Mouse (Mus musculus) regulatory T cell (primary cell): ENCODE results near the gene Zfp764.
"Not testable (repeated sequence)": the region's sequence is repeated elsewhere in the genome, so short reads cannot be mapped to it uniquely, and the experiment has no call there.

Source experiments
- in situ Hi-C: fragments of 300-600 bp; cut with MboI, MseI; formaldehyde crosslinking; loops from one replicate; pipeline ENCODE4 v1.15.1; 2025; ENCODE audit warnings: high pct_unique_total_duplicates

Zfp764 gene

GRCm38 (mm10) chr7:127391538-127391937 lies 15.1 kb downstream of the Zfp764 start:
- in situ Hi-C loops = no loop called here

GRCm38 (mm10) chr7:127390306-127390705 lies 16.3 kb downstream of the Zfp764 start:
- in situ Hi-C loops = no loop called here

GRCm38 (mm10) chr7:127388201-127388600 lies 18.4 kb downstream of the Zfp764 start:
- in situ Hi-C loops = not testable (repeated sequence)

GRCm38 (mm10) chr7:127386641-127387392 lies 19.8 kb downstream of the Zfp764 start, which contains the start of gene 9130019O22Rik:
Gene 9130019O22Rik (minus strand): TSS chr7:127387166.
- in situ Hi-C loops = no loop called here

GRCm38 (mm10) chr7:127385560-127385959 lies 21.1 kb downstream of the Zfp764 start:
- in situ Hi-C loops = not testable (repeated sequence)

- in situ Hi-C loops = no loop called here
These were observed 28.2 kb downstream of the Zfp764 start for GRCm38 (mm10) chr7:127378310-127378921.

- in situ Hi-C loops = not testable (repeated sequence)
These were observed 31.1 kb downstream of the Zfp764 start, which contains the start of gene Zfp747 for GRCm38 (mm10) chr7:127375271-127376245. Gene Zfp747 (minus strand): TSS chr7:127376050.

GRCm38 (mm10) chr7:127371870-127372269 lies 34.8 kb downstream of the Zfp764 start:
- in situ Hi-C loops = not testable (repeated sequence)

- in situ Hi-C loops = no loop called here
These were observed 35.4 kb downstream of the Zfp764 start for GRCm38 (mm10) chr7:127371213-127371612.

- in situ Hi-C loops = no loop called here
These were observed 40.4 kb downstream of the Zfp764 start for GRCm38 (mm10) chr7:127366249-127366648.

GRCm38 (mm10) chr7:127364166-127364565 lies 42.5 kb downstream of the Zfp764 start:
- in situ Hi-C loops = loop anchor here (5.0 kb wide), 2 partner anchors 53 to 133 kb away; no protein-coding TSS in a partner anchor

GRCm38 (mm10) chr7:127363475-127363921 lies 43.1 kb downstream of the Zfp764 start:
- in situ Hi-C loops = loop anchor here (5.0 kb wide), 2 partner anchors 54 to 134 kb away; no protein-coding TSS in a partner anchor

- in situ Hi-C loops = loop anchor here (5.0 kb wide), 2 partner anchors 55 to 135 kb away; no protein-coding TSS in a partner anchor
These were observed 44.2 kb downstream of the Zfp764 start for GRCm38 (mm10) chr7:127362418-127362817.

- in situ Hi-C loops = loop anchor here (5.0 kb wide), 2 partner anchors 56 to 136 kb away; no protein-coding TSS in a partner anchor
These were observed 45.2 kb downstream of the Zfp764 start for GRCm38 (mm10) chr7:127361449-127361848.

GRCm38 (mm10) chr7:127360265-127360664 lies 46.4 kb downstream of the Zfp764 start:
- in situ Hi-C loops = loop anchor here (5.0 kb wide), 2 partner anchors 57 to 137 kb away; no protein-coding TSS in a partner anchor

GRCm38 (mm10) chr7:127358472-127358871 lies 48.1 kb downstream of the Zfp764 start:
- in situ Hi-C loops = no loop called here

- in situ Hi-C loops = no loop called here
These were observed 48.8 kb downstream of the Zfp764 start for GRCm38 (mm10) chr7:127357871-127358270.

GRCm38 (mm10) chr7:127355796-127356195 lies 50.8 kb downstream of the Zfp764 start:
- in situ Hi-C loops = no loop called here
